Mouse (Mus musculus) 3134 (cell line): ENCODE measurements around the gene Hexb.
"Not testable (repeated sequence)": the region's sequence is repeated elsewhere in the genome, so short reads cannot be mapped to it uniquely, and the experiment has no call there.

ENCODE experiments used
- DNase-seq: peaks from one replicate; pipeline ENCODE4 v3.0.0-alpha.2; 2011; ENCODE audit warnings: low spot score; ENCODE audit not compliant: insufficient read length; ENCODE audit errors: extremely low read depth

The Hexb gene

DNA sequence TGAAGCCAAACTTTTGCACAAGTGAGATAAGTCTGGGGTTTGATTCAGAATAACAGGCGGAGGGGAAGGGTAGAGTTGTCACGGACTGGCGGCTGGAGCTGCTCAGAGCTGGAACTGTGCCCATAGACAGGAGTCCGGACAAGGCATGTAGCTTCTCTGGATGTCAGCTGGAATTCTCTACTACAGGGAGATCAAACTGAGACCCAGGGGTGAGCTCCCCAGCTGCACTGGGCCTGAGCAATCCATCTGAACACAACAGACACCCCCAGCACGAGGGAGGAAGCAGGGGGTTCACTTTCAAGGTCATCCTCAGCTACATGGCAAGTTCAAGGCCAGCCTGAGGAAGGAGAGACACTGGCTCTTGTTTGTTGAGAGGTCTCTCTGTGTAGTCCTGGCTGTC is 13.5 kb downstream of the Hexb start:
- DNase-seq = no peak

DNA sequence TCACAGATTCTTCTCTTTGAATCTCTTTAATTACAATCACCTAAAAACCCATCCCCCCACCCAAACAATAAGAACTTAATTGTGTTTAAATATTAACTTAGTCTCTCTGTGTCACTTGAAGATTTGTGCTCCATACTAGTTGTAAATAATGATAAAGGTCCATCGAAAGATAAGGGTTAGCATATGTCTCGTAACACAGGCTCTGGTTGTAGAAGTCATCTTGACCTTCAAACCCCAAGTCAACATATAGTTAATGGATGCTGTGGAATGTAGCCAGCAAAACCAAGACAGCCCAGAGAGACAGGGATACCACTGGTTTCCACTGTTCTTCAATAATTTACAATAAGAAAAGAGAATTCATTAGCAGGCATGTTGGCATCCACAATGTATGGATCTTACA is 14.0 kb downstream of the Hexb start:
- DNase-seq = no peak

DNA sequence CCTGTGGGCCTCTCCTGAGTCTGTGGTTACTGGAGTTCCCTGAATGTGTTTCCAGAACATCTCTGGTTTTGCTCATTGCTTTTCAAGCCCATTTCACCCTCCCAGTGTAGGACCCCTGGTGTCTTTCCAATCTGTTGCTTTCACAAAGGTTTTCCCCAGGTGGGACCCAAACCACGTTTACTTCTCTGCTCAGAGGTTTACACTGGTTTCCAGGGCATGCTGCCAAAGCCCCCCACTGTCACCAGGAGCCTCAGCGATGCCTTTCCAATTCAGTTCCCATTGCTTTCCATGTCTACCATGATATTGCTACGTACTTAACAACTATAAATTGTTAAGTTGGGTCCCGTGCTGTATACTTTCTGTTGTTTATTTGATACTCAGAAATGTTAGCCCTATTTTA is 15.3 kb downstream of the Hexb start:
- DNase-seq = no peak

DNA sequence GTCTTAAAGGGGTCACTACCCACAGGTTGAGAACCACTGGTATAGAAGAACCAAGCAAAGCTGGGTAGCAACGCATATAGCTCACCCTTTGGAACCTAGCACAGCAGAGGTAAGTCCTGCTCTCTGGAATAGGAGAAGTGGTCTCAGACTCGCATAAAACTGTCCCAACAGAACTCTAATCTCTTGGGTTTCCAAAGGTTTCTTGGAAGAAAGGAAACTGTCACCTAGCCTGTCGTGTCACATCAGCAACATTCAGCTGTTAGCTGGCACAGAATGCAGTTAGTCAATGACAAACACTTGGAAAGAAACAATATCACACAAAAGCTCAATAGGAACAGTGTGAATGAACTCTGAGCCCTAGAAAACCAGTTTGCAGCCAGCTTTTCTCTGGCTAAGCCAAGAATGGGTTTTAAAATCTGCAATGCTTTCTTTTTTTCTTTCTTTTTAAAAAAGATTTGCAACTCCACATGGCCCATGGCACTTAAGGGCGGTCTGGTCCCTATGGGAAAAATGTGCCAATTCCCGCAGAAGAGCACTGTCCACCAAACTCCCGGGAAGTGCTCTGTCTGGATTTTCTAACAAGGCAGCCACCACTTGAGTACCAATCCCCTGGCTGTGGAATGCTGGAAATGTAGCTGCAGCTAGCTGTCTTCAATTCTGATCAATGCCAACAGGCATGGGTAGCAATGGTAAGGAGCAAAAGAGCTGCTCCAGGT is 17.9 kb downstream of the Hexb start:
- DNase-seq = no peak

DNA sequence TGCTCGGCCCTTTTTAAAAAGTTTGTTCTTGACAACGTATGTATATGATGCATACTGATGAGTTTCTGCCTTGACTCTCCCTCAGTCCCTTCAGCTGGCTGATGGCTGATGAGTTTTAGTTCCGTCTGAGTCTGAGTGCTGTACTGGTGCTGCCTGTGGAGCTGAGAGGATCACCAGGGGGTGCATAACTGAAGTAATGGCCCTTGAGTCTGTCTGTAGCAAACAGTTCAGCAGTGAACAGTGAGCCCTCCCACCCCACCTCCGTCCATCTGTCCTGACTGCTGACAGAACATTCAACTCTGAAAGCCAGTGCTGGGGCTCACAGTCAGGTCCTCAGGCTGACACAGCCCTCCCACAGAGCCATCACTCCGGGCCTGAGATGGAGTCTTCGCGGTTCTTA is 19.2 kb downstream of the Hexb start:
- DNase-seq = no peak

DNA sequence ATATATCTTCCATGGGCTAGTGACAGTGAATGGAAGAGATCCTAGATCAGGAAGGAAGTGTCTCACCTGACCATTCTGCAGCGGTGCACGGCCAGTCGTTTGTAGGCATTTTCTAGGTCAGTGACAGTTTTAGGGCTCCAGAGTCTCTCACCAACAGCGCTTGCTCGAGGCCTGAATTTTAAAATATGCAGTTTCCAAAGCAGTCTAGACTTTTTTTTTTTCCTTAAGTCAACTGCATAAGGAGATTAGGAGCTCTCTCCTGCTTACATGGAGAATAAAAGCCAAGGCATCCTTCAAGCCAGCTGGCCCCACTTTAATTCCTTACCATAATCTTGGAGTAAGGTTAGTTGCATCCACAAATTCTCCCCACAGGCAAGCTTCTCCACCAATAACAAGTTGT is 21.4 kb downstream of the Hexb start:
- no peak for DNase-seq

DNA sequence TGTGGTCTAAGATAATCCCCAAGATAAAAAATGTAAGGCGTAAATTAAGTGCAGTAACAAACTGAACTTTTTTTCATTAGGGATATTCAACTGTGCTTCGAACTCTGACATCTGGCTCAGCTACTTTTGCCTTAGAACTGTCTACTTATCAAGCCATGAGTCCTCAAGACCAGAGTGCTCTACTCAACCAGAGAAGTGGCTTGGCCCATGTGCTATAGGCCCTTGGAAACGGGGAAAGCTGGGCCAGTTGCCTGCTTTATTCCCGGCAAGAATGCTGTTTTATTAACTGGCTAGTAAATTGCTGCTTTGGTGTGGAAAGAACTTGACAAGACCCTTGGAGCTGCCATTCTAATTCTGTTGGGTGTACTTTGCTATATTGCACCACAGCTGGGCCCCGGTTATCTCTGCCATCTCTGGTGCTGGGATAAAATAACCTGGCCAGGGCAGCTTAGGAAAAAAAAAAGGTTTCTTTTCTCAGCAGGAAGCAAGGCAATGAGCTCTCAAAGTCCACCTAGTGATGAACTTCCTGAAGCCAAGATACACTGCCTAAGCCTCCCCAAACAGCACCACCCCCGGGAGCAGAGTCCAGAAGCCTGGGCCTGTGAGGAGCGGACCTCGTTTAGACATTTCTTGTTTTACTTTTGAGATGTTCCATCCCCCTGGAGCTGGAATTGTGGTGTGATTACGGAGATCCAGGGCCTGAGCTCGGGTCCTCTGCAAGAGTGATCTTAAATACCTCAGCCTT is 22.5 kb downstream of the Hexb start:
- DNase-seq = no peak

DNA sequence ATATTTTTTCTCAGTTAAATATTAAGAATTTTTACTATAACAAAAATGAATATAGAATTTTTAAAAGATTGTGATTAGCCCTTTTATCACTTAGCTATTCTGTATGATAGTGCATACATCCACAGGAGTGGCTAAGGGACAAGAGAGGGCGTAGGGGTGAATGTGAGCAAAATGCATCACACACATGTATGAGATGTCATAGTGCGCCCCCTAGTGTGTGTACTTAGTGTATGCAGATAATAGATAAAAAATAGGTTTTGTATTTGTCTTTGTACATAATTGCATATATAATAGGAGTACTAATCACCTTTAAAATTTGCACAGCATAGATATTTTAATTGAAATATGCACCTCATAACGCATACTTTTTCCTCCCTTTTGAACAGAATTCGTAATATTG is 52.3 kb downstream of the Hexb start:
- DNase-seq = no peak

DNA sequence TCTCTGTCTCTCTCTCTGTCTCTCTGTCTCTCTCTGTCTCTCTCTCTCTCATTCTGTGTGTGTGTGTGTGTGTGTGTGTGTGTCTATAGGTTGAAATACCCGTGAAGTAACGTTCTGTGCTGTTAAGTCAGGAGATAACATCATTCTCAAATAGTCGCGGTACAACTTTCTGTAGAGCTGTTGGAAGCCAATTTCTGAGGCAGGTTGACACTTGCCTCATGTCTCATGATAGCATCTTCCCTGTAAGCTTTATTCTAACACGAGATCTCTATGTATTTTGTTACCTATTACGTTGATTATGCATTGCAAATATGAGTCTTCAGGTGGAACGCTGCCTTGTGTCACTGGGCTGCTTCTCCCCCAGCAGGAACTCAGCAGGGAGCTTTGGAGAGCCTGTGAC is 55.8 kb downstream of the Hexb start:
- no peak for DNase-seq

DNA sequence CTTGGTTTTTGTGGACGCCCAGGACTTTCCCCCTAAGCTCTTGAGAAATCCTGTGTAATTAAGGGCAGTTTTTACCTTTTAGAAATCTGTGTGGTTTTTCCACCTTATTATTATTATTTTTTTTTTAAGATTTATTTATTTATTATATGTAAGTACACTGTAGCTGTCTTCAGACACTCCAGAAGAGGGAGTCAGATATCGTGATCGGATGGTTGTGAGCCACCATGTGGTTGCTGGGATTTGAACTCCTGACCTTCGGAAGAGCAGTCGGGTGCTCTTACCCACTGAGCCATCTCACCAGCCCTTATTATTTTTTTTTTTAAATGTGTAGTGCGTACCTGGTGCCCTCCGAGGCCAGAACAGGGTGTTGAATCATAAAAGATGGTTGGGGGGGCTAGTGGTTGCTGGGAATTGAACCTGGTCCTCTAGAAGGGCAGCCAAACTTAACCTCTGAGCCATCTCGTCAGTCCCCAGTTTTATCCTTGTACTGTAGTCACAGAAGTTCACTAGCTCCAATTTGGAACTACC is 59.7 kb downstream of the Hexb start:
- not testable (repeated sequence) for DNase-seq

DNA sequence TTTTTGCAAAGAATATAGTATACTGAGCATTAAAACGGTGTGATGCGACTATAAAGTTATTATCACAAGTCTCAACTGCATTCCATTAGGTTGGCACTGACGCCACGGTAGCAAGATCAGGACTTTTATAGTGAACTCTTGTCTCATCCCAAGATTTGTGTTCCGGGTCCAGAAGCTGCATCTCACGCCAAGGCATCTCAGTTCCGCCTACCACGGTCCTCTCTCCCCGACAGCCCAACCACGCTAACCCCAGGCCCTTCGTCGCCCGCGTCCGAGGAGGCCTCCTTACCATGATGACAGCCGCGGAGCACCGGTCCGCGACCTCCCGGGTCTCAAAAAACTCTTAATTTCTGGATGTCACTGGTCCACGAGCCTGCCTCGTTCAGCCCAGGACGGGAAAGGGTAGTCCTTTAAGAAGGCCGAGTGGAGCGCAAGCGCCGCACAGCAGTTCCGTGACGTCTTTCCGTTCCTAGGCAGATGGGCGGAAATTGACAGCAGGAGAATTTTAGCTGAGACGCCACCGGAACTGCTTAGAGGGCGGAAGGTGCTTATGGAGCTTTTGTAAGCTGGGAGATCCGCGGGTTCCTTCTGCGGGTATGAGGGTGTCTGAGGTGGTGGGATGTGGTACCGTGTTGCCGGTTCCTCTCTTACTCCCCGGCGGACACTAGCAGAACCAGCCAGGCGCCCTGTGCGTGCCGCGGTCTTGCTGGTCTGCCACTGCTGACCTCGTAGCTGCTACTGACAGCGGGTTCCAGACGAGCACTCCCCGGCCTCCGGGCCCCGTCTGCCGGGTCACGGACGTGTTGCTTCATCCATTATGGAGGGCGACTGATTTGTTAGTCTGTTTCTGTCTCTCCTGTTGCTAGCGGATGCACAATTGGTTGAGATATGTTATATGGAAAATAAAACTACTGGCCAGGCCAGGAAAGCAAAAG is 60.4 kb downstream of the Hexb start, which contains the start of the genes Gfm2 and Nsa2:
Gene Gfm2 (plus strand): TSS at position 472 of the 935 bp plus-strand sequence.
Gene Nsa2 (minus strand): TSS at position 472 of the 935 bp plus-strand sequence.
- peak; percentile 90 for DNase-seq

DNA sequence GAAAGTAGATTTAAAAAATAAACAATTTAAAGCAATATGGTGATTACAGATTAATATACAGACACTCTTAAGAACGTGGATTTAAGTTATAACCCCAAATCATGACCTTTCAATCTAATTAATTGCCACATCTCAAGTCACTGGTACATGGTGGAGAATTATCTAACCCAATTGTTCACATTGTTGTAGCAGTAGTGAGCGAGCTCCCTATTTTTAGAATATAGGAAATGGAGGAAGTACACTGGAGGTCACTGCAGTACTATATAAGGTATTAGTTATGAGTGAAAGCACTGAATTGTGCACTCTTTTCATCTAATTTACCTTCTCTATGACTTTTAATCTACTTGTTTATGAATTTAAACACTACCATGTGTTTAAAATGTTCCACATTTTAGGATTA is 67.7 kb downstream of the Hexb start:
- DNase-seq = not testable (repeated sequence)

DNA sequence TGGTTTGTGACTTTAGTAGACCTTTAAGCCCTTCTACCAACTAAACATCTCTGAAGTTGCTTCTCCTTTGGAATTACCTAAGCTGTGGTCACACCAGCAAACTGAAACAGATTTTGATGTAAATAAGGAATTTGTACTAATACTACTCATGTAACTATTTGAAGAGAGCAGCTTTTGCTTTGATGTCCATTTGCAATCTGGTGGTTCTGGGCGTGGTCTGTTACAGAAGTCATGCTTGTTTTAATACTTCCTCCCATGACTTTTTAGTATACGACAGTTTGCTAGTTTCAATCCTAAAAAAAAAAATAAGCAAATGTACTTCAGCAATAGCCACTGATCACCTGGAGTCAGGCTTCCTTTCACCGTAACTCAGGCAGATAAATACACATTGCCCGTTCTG is 68.5 kb downstream of the Hexb start:
- not testable (repeated sequence) for DNase-seq
